In the genomic region with DNA sequence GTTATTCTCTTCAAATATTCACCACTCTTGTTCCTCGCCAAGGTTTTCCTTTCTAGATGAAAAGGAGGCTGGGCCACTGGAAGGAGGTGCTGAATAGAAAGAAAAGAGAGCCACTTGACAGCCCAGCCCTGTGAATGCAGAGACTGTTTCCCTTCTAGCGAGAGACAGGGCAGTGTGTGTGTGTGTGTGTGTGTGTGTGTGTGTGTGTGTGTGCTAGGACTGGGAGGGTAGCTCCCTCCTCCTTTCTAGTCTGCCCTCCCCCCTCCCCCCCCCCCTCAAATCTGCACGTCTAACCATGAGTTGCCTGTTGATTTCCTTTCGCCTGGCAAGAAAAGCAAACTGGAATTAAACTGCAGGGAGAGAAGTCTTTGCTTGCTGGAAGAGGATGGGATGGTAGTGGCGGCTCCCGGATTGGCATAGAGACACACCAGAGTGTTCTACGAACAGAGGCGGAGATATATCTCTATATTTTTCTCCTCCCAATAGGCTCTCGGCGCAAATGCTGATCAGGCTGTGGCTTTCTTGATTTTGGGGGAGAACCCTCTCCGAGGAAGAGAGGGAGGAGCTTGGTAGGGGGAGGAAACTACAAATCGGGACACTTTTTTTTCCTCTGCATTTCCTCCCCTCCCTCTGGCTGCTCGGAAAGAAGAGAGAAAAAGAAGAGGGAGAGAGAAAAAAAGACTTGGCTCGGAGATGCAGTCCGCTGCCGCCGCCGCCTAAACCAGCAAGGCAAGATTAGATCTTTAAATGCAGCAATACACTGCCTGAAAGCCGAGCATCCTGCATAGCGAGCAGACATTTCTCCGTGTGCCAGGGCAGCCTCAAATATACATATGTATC, we compare ENCODE assay signal across 8 mouse cellular contexts. TPM values are rescaled to one million over a fixed set of nuclear protein-coding genes. Genes with fewer than 3 reads are reported as not detected.
DNase-seq lines count a peak whose midpoint lies in the region; ATAC-seq lines count a peak whose summit lies in the region.

No protein-coding gene starts in this region.

- peaks cover 34% of the 10 kb centered on the region for H3K27me3 ChIP-seq in heart, embryonic 15.5 days
- peaks cover 70% of the 10 kb centered on the region for H3K27me3 ChIP-seq in liver, embryonic 13.5 days

- peak overlapping the region; percentile 69 for H3K4me3 ChIP-seq in heart, embryonic 15.5 days
- peak overlapping the region; percentile 51 for H3K4me3 ChIP-seq in liver, embryonic 13.5 days (replicated peaks)

- H3K9me3 ChIP-seq in heart, embryonic 15.5 days (replicated peaks), result no peaks in the 10 kb centered on the region
- H3K9me3 ChIP-seq in liver, embryonic 13.5 days (replicated peaks), result no peaks in the 10 kb centered on the region

- H3K4me1 ChIP-seq in heart, embryonic 15.5 days (replicated peaks), result peaks cover 49% of the 10 kb centered on the region
- H3K4me1 ChIP-seq in liver, embryonic 13.5 days (replicated peaks), result peaks cover 12% of the 10 kb centered on the region

- ATAC-seq in heart, embryonic 15.5 days (replicated peaks; ENCODE audit: insufficient number of reproducible peaks, insufficient read depth, low FRiP score, low read depth), result no peak
- ATAC-seq in liver, embryonic 13.5 days (ENCODE audit: low read depth), result no peak

- H3K27ac ChIP-seq in heart, embryonic 15.5 days, result no peak overlapping the region
- no peak overlapping the region for H3K27ac ChIP-seq in liver, embryonic 13.5 days

- 1% methylated on average over 20 of the region's 21 CpGs for WGBS in heart, embryonic 15.5 days
- 1% methylated on average over 21 of the region's 21 CpGs for WGBS in liver, embryonic 13.5 days (ENCODE audit: insufficient replicate concordance)

- DNase-seq in adrenal gland, postnatal 10 days, result peak; percentile 14
- DNase-seq in adrenal gland, postnatal 4 days (ENCODE audit: low spot score in 2 of 2), result no peak
- peak; percentile 44 for DNase-seq in embryo, embryonic 10 days (ENCODE audit: low spot score)
- DNase-seq in kidney, postnatal 14 days, result peak; percentile 50
- no peak for DNase-seq in liver, embryonic 13.5 days
- DNase-seq in retina, postnatal 1 day, result peak; percentile 74
- DNase-seq in gastrocnemius, postnatal 25 days, result no peak

- no peaks in the 10 kb centered on the region for H3K36me3 ChIP-seq in heart, embryonic 15.5 days
- H3K36me3 ChIP-seq in liver, embryonic 13.5 days, result no peaks in the 10 kb centered on the region

- H3K9ac ChIP-seq in heart, embryonic 15.5 days, result peak overlapping the region; percentile 31; the same call in 1 of the 2 replicates
- H3K9ac ChIP-seq in liver, embryonic 13.5 days, result no peak overlapping the region

- peak overlapping the region; percentile 94 for H3K4me2 ChIP-seq in heart, embryonic 15.5 days
- peak overlapping the region; percentile 67 for H3K4me2 ChIP-seq in liver, embryonic 13.5 days

RNA-seq across cellular contexts. Expression of a gene that starts 1.5 kb away (rescaled TPM):
- total RNA-seq in adrenal gland, postnatal 10 days (2021), result 10 to 100 TPM; 12.4 to 20.0 TPM
- total RNA-seq in adrenal gland, postnatal 4 days (2021), result 10 to 100 TPM; 13.7 to 15.3 TPM
- polyA plus RNA-seq in heart, embryonic 15.5 days (2015; fragmentation: Nextera tagmentation; extraction: Ambion mirVana), result 2.8 and 3.2 TPM in 2 replicates
- polyA plus RNA-seq in liver, embryonic 13.5 days (2015; fragmentation: Nextera tagmentation; extraction: Ambion mirVana), result 0.60 and 0.68 TPM in 2 replicates
- total RNA-seq in gastrocnemius, postnatal 25 days (2021), result under 1 TPM; 0.69 to 0.83 TPM

Comparison
In these comparisons a context has a peak if more than half of its experiments do, and no peak if none do; other contexts are left out.
1. DNase-seq: peak in adrenal gland, postnatal 10 days (single experiment), embryo, embryonic 10 days (single experiment), kidney, postnatal 14 days (single experiment) and retina, postnatal 1 day (single experiment); none in adrenal gland, postnatal 4 days (0 of 2), liver, embryonic 13.5 days (single experiment) and gastrocnemius, postnatal 25 days (single experiment).
2. RNA of a gene that starts 1.5 kb away (total RNA-seq): 12.4 to 20.0 TPM in adrenal gland, postnatal 10 days and 13.7 to 15.3 TPM in adrenal gland, postnatal 4 days; 0.69 to 0.83 TPM in gastrocnemius, postnatal 25 days; every median in the first group is over 4 times any median in the second.